Mouse (Mus musculus) limb, embryonic 10.5 days (tissue): Measurements from ENCODE around the gene Cd300e. TPM values are rescaled to one million over a fixed set of nuclear protein-coding genes. Genes with fewer than 3 reads are reported as not detected.

ENCODE experiments used
- DNase-seq: peaks from one replicate; pipeline ENCODE4 v3.0.0-alpha.2; 2017; ENCODE audit warnings: low spot score
- H3K27ac ChIP-seq: fragments of 300-500 bp; sonication (generic); 2 replicates; pipeline ENCODE4 v1.5.1; 2016; ENCODE audit warnings: mild to moderate bottlenecking
- H3K27me3 ChIP-seq: fragments of 300-500 bp; sonication (generic); 2 replicates; pipeline ENCODE4 v1.6.1; 2016; ENCODE audit warnings: low read depth, mild to moderate bottlenecking; ENCODE audit not compliant: poor library complexity, severe bottlenecking
- H3K36me3 ChIP-seq: fragments of 300-500 bp; sonication (generic); 2 replicates; pipeline ENCODE4 v1.6.1; 2016; ENCODE audit warnings: mild to moderate bottlenecking, moderate library complexity
- H3K4me1 ChIP-seq: fragments of 300-500 bp; sonication (generic); 2 replicates; pipeline ENCODE4 v1.6.1; 2016
- H3K4me3 ChIP-seq: fragments of 300-500 bp; sonication (generic); 2 replicates; pipeline ENCODE4 v1.5.1; 2016; ENCODE audit warnings: mild to moderate bottlenecking, moderate library complexity
- H3K9me3 ChIP-seq: fragments of 300-500 bp; sonication (generic); replicated peaks from 2 replicates; pipeline ENCODE4 v1.6.1; 2016; ENCODE audit warnings: mild to moderate bottlenecking
- WGBS: fragments of 180-500 bp; shearing (Covaris S2); methylation state at CpG from one replicate; pipeline ENCODE4 v1.1.7; 2016; 5-methylcytosine and 5-hydroxymethylcytosine counted together
- polyA plus RNA-seq: library from polyadenylated mRNA; unstranded; fragments of >200 nt; fragmentation: Nextera tagmentation; extraction: Ambion mirVana; gene quantifications from 2 replicates; pipeline ENCODE4 v1.2.1, GENCODE M21; 2016

The Cd300e gene
- polyA plus RNA-seq, 1 experiment from 2014 or later = not detected

DNA sequence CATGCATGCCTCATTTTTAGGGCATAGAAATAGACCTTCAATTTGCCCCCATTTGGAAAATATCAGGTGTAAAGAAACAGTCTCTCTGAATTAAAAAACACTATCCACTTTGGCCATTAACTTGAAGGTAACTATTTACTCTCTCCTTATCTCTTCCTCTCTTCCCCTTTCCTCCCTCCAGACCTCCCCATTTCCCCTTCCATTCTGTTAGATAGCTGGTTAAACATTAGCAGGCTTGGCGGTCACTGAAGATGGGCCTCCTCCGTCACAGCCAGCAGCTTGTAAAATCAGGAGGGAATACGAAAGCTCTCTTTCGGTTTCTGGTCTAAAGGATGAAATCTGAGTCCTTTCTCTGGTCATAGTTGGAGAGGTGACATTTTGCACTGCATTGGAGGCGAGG, 13.9 kb upstream of the Cd300e start:
- no peak for DNase-seq
- 69% methylated on average over 5 of the region's 5 CpGs for WGBS
- Histone ChIP-seq H3K4me3 (no peak overlapping the region), H3K27ac (no peak overlapping the region), H3K9me3 (no peaks in the 10 kb centered on the region), H3K27me3 (no peaks in the 10 kb centered on the region), H3K4me1 (peaks cover 18% of the 10 kb centered on the region), H3K36me3 (no peaks in the 10 kb centered on the region)

DNA sequence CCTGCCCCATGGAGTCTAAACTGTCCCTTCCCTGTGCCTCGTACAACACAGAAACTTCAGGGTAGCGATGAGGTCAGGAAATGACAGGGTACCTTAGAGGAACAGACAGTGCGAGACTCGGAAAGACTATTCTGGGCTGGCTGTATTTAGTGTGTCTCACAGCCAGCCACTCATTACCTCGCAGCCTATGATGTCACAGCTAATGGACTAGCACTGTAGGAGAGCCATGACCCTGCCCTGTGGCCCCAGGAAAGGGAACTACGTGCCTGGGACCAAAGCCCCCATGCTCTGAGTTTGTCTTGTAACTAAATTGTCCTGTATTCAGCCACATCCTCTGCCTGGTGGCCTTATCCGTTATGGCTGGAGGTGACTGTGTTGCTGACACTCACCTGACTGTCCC, 13.4 kb upstream of the Cd300e start:
- no peaks in the 10 kb centered on the region for H3K27me3 ChIP-seq
- 85% methylated on average over 7 of the region's 7 CpGs for WGBS
- no peaks in the 10 kb centered on the region for H3K36me3 ChIP-seq

DNA sequence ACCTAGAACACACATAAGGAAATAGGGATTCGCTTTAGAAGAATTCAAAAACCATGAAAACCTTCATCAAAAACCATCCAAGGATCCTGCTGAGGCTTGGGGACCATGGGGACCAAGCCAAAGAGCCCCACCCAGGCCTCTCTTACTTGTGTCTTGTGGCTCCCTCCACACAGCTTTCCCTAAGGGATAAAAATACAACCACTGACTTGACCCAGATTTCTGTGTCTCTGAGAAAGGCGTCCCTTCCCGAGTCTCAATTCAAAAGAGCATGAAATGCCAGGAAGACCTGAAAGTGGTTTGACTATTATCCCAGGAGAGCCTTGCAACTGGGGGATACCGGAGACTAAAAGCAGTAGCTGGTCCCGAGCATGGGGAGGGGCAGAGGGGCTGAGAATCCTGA, 11.0 kb upstream of the Cd300e start:
- H3K27ac ChIP-seq = no peak overlapping the region
- H3K36me3 ChIP-seq = no peaks in the 10 kb centered on the region
- DNase-seq = no peak
- no peak overlapping the region for H3K4me3 ChIP-seq
- WGBS = 73% methylated on average over 5 of the region's 5 CpGs
- H3K4me1 ChIP-seq = peaks cover 19% of the 10 kb centered on the region
- no peaks in the 10 kb centered on the region for H3K27me3 ChIP-seq
- H3K9me3 ChIP-seq = no peaks in the 10 kb centered on the region

More for the DNA sequence above, 13.4 kb upstream of the Cd300e start:
- no peaks in the 10 kb centered on the region for H3K9me3 ChIP-seq
- H3K27ac ChIP-seq = no peak overlapping the region
- H3K4me3 ChIP-seq = no peak overlapping the region
- peaks cover 19% of the 10 kb centered on the region for H3K4me1 ChIP-seq
- DNase-seq = no peak

DNA sequence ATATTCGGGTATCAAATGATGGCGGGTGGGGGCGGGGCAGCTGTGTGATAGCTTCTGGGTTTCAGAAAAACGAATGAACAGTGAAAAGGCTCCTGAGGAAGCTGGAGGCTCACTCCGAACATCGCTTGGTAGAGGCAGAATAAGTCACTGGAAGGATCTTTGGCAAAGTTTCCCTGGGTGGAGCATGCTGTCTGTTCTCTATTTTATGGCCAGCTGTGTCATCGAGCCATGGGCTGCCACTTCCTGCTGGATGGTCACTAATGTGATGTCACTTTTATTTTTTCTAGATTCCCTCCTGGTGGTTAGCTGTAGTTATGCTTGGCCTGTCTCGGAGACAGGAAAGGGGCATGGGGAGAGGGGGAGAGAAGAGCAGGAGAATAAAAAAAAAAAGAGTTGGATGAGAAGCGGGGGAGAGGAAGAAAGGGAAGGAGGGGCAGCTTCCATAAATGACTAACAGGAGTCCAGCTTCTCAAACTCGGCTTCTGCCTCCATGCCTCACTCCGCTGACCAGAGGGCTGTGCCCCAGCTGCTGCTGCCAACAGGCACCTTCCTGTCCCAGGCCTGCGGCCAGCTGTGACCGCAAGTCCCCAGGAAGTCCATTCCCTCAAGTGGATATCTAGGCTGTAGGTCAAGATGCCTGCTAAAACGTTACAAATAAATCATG, 9.8 kb upstream of the Cd300e start:
- Histone ChIP-seq H3K9me3 (no peaks in the 10 kb centered on the region), H3K27ac (no peak overlapping the region), H3K4me3 (peak overlapping the region; percentile 10; the same call in 1 of the 2 replicates), H3K27me3 (no peaks in the 10 kb centered on the region), H3K4me1 (peaks cover 19% of the 10 kb centered on the region), H3K36me3 (no peaks in the 10 kb centered on the region)
- DNase-seq = peak; percentile 43
- 34% methylated on average over 14 of the region's 14 CpGs for WGBS

DNA sequence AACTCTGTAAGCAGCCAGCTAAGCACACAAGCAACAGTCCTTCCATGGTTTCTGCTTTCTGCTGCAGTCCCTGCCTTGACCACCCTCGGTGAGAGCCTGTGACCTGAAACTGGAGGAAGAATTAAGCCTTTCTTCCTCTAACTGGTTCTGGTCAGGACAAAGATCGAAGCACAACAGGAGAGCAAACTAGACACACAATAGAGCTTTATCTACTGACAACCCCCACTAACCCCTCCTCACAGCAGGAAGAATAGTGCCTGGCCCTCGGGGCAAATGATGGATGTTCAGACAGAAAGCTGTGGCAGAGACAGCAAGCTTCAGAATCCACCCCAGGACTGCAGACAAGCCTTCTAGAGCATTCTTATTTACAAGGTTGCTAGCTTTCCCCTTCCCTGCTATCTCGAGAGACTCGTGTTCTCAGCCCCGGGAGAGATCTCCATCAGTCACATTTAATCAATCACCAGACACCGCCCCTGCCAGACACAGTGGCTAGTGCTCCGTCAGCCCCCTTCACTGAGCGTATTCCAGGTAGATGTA, 9.1 kb upstream of the Cd300e start:
- Histone ChIP-seq H3K4me1 (peaks cover 19% of the 10 kb centered on the region), H3K9me3 (no peaks in the 10 kb centered on the region), H3K36me3 (no peaks in the 10 kb centered on the region), H3K27me3 (no peaks in the 10 kb centered on the region), H3K27ac (peak overlapping the region; percentile 19; the same call in 1 of the 2 replicates), H3K4me3 (0 out of 2 replicates have a peak overlapping the region, but pooled peaks have one; percentile 10)
- WGBS = 21% methylated on average over 9 of the region's 9 CpGs
- DNase-seq = no peak

DNA sequence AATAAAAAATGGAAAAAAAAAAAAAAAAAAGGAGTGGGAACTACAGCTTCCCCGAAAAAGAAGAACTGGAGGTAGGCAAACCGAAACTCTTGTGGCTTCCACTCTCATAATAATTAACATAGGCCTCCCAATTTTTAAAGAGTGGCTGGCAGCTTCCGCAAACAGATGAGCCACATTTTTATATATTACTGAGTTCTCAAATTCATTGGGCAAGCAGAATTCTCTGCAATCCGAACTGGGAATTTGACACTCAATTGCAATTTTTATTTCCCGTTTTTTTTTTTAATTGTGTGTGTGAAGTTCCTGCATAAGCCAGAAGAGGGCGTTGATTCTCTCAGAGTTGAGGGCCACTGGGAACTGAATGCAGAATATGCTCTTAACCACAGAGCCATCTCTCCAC, 4.8 kb upstream of the Cd300e start:
- 73% methylated on average over 6 of the region's 6 CpGs for WGBS
- DNase-seq = no peak
- H3K9me3 ChIP-seq = no peaks in the 10 kb centered on the region
- no peak overlapping the region for H3K27ac ChIP-seq
- no peaks in the 10 kb centered on the region for H3K27me3 ChIP-seq
- H3K36me3 ChIP-seq = no peaks in the 10 kb centered on the region
- no peak overlapping the region for H3K4me3 ChIP-seq
- H3K4me1 ChIP-seq = peaks cover 12% of the 10 kb centered on the region

DNA sequence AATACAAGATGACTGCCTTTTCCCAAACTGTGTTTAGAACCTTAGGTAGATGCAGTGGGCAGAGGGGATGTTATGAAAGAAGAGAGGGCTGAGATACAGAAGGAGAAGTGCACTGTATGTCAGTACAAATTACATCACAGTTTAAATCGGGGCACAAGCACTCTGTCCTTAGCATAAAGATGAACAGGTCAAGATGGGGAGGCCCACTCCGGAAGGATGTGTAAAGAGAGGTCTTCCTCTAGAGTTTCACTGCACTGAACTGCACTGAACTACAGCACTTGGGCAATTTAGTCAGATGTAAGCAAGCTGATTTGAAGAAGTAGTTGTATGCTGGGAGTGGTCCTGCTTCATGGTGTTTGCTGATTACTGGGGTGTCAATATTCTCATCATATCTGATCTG, 2.2 kb downstream of the Cd300e start:
- WGBS = 87% methylated on average over 2 of the region's 2 CpGs

DNA sequence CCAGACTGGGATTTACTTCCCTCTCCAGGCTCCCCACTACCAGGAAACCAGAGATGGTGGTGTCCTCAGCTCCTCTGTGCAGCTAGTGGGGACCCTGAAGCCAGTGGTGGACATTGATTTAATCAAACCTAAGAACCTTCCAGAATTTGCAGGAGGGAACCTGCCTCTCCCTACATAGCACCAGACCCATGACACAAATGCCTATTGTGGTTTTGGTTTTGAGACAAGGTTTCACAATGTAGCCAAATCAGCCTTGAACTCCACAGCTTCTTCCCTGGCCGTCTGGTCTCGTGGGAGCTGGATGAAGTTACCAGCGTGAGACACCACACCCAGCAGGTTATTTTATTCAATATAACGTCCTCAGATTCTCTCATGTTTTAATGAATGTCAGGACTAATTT, 3.3 kb downstream of the Cd300e start:
- DNase-seq = no peak
- WGBS = 85% methylated on average over 4 of the region's 4 CpGs
- H3K9me3 ChIP-seq = no peaks in the 10 kb centered on the region

More for the DNA sequence above, 2.2 kb downstream of the Cd300e start:
- Histone ChIP-seq H3K4me3 (no peak overlapping the region), H3K27me3 (no peaks in the 10 kb centered on the region), H3K4me1 (peaks cover 3% of the 10 kb centered on the region; the same call in 1 of the 2 replicates), H3K36me3 (no peaks in the 10 kb centered on the region), H3K9me3 (no peaks in the 10 kb centered on the region), H3K27ac (no peak overlapping the region)
- no peak for DNase-seq

DNA sequence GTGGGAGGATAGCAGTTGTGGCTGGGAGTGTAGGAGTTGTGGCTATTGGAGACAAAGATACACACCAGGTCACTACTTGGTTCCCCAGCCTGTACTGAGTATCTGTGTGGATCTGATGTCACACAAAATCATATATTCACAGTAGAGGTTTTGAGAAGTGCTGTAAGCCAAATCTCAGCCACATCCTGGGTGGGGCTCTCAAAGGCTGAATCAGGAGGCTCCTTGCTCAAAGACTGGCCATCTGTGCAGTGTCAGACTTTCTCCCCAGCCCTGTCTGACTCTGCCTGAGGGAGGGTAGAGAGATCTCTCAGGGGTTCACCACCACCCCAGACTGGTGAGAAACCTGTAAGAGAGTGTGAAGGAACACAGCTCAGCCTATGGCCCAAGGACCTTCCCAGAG, 7.4 kb downstream of the Cd300e start:
- Histone ChIP-seq H3K27me3 (no peaks in the 10 kb centered on the region), H3K4me3 (no peak overlapping the region), H3K36me3 (no peaks in the 10 kb centered on the region), H3K9me3 (no peaks in the 10 kb centered on the region), H3K27ac (no peak overlapping the region), H3K4me1 (no peaks in the 10 kb centered on the region)
- no peak for DNase-seq

More for the DNA sequence above, 3.3 kb downstream of the Cd300e start:
- Histone ChIP-seq H3K27me3 (no peaks in the 10 kb centered on the region), H3K4me1 (peaks cover 3% of the 10 kb centered on the region; the same call in 1 of the 2 replicates), H3K36me3 (no peaks in the 10 kb centered on the region), H3K4me3 (no peak overlapping the region), H3K27ac (no peak overlapping the region)

DNA sequence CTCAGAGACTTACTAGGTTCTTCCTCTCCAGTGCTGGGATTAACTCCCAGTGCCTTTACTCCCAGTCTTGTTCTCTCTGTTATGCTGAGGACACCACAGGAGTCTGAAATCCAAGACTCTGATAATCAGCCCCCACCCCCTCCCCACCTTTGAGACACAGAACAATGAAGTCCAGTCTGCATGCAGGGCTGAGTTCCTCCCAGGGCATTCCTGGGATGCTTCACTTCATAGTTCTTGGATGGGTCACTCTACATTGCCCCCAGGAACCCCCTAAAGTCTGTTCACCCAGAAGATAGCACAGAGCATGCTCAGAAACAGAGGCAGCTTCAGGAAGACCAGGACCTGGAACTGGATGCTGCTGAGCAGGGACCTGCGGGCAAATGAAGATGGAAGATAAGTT, 9.0 kb downstream of the Cd300e start:
- Histone ChIP-seq H3K27ac (no peak overlapping the region), H3K27me3 (no peaks in the 10 kb centered on the region), H3K9me3 (no peaks in the 10 kb centered on the region), H3K4me3 (no peak overlapping the region), H3K4me1 (no peaks in the 10 kb centered on the region), H3K36me3 (no peaks in the 10 kb centered on the region)
- DNase-seq = no peak
- 91% methylated on average over 1 of the region's 1 CpGs for WGBS

DNA sequence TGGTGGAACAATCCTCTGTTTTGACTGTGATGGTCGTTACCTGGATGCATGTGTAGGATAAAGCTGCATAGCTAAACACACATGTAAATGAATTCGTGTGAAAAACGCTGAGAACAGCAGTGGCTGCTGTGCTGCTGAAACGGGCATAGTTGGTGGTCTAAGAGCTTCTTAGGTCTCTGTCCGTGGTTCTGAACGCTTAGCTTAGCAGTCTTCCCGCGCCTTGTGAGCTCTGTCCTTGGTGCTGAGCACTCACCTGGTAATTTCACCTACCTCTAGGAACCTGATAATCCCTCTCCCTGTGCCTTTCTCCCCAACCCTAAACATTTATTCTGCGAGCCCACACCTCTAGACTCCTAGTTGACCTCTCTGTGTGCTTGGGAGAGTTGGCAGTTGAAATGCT, 9.8 kb downstream of the Cd300e start:
- DNase-seq = peak; percentile 79
- WGBS = 3% methylated on average over 9 of the region's 9 CpGs
- no peaks in the 10 kb centered on the region for H3K9me3 ChIP-seq
- no peak overlapping the region for H3K27ac ChIP-seq
- no peaks in the 10 kb centered on the region for H3K27me3 ChIP-seq
- no peak overlapping the region for H3K4me3 ChIP-seq
- no peaks in the 10 kb centered on the region for H3K36me3 ChIP-seq
- no peaks in the 10 kb centered on the region for H3K4me1 ChIP-seq

DNA sequence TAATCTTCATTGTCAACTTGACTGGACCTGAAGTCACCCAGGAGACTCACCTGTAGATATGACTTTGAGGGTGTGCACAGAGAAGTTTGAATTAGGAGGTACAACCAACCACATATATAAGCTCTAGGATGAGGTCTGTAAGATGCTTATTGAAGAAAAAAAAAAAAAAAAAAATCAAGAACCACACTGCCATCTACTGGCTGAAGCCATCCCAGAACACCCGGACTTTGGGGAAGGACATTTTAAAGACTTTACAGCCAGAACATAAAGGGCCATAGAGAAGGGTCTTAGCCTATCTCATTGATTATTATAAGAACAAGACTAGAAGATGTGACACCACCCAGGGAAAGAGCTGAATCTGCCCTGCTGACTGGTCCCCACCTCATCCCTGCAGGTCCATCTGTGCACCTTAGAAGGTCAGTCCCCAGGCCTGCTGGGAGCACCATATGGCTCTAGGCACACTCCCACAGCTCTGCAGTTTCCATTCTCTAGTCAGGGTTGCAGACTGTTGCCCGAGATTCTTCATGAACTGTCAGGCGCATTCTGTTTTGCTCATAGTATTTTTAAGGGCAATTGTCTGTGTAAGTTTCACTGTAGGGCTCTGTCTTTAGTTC, 12.6 kb downstream of the Cd300e start:
- Histone ChIP-seq H3K4me1 (no peaks in the 10 kb centered on the region), H3K27me3 (no peaks in the 10 kb centered on the region), H3K9me3 (no peaks in the 10 kb centered on the region), H3K36me3 (no peaks in the 10 kb centered on the region), H3K4me3 (no peak overlapping the region), H3K27ac (no peak overlapping the region)
- 44% methylated on average over 3 of the region's 3 CpGs for WGBS
- DNase-seq = no peak

DNA sequence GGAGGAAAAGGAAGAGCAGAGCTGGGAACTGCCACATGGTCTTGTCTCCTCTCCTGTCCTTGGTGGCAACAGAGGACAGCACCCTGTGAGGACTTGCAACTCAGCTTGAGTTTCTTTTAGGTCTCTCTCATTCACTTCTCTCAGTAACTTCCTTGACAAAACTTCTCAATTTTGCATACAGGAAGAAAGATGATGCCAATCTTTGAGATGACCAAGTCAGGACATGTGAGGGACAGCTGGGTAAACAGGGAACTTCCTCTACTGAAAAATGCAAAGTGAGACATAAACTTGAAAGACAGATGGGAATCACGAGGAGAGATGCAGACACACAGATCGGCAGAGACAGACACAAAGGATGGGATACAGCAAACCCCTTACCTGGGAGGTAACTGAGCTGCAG, 13.7 kb downstream of the Cd300e start, which contains the start of gene Cd300ld3:
Gene Cd300ld3 (minus strand): TSS at position 151 of the 400 bp plus-strand sequence.
- DNase-seq = no peak
- Histone ChIP-seq H3K27me3 (no peaks in the 10 kb centered on the region), H3K4me3 (no peak within 1 kb of the TSS), H3K9me3 (no peaks in the 10 kb centered on the region), H3K27ac (no peak within 1 kb of the TSS), H3K36me3 (no peaks in the 10 kb centered on the region), H3K4me1 (no peaks in the 10 kb centered on the region)
- 87% methylated on average over 2 of the region's 2 CpGs for WGBS
